Mouse (Mus musculus): ENCODE data around the gene Wasl. TPM values are rescaled to one million over a fixed set of nuclear protein-coding genes. Genes with fewer than 3 reads are reported as not detected.
A peak's percentile ranks its signal among the peaks of the same experiment; 100 is the strongest.

Gene Wasl
- 27.9 and 30.9 TPM in 2 replicates for polyA plus RNA-seq (2016; fragmentation: Nextera tagmentation; extraction: Ambion mirVana)

- peaks cover 28% of the 10 kb centered on the region for H3K4me1 ChIP-seq
- no peaks in the 10 kb centered on the region for H3K36me3 ChIP-seq
- ATAC-seq = peak; percentile 95
- under 1% methylated on average over 63 of the region's 63 CpGs for WGBS (ENCODE audit: insufficient replicate concordance)
- H3K4me2 ChIP-seq = peak within 1 kb of the TSS; percentile 88
- peak within 1 kb of the TSS; percentile 98 for H3K4me3 ChIP-seq
- no peaks in the 10 kb centered on the region for H3K9me3 ChIP-seq (replicated peaks)
- no peaks in the 10 kb centered on the region for H3K27me3 ChIP-seq (replicated peaks)
- peak within 1 kb of the TSS; percentile 98 for H3K9ac ChIP-seq
- H3K27ac ChIP-seq = peak within 1 kb of the TSS; percentile 95
Measured at GRCm38 (mm10) chr6:24664867-24665458, at the start of gene Wasl. Wasl (minus strand) TSS chr6:24665009.

DNA sequence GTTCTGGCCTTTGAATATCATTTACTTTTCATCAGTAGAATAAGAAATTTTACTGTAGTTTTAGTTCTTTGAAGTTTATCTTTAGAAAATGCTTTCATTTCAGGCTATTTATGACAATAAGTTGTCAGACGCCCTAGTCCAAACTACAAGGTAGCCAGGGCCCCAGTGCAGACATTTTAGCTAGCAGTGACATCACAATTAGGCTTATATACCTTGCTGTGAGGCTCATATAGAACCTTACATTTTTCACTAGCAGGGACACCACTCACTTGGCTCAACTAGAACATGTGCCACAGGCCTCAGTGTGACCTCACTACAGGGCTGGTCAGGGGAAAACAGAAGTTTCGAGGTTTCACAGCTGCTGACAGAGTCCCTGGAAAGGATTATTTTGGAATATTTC is 42.7 kb upstream of the Wasl start:
- no peak overlapping the region for H3K27ac ChIP-seq
- no peaks in the 10 kb centered on the region for H3K36me3 ChIP-seq
- H3K9ac ChIP-seq = no peak overlapping the region
- no peaks in the 10 kb centered on the region for H3K27me3 ChIP-seq (replicated peaks)
- no peak overlapping the region for H3K4me2 ChIP-seq
- ATAC-seq = no peak
- no peaks in the 10 kb centered on the region for H3K9me3 ChIP-seq (replicated peaks)
- H3K4me3 ChIP-seq = no peak overlapping the region
- 54% methylated on average over 2 of the region's 2 CpGs for WGBS (ENCODE audit: insufficient replicate concordance)
- no peaks in the 10 kb centered on the region for H3K4me1 ChIP-seq

GRCm38 (mm10) chr6:24707090-24707489 is 42.3 kb upstream of the Wasl start:
- Histone ChIP-seq H3K9me3 (replicated peaks) (no peaks in the 10 kb centered on the region), H3K27me3 (replicated peaks) (no peaks in the 10 kb centered on the region), H3K27ac (no peak overlapping the region), H3K36me3 (no peaks in the 10 kb centered on the region), H3K4me1 (no peaks in the 10 kb centered on the region), H3K4me2 (no peak overlapping the region), H3K9ac (no peak overlapping the region), H3K4me3 (no peak overlapping the region)
- ATAC-seq = no peak
- WGBS (ENCODE audit: insufficient replicate concordance) = 66% methylated on average over 5 of the region's 5 CpGs

GRCm38 (mm10) chr6:24697216-24697615 is 32.4 kb upstream of the Wasl start:
- no peak for ATAC-seq
- no peak overlapping the region for H3K4me3 ChIP-seq
- H3K9ac ChIP-seq = no peak overlapping the region
- H3K27me3 ChIP-seq (replicated peaks) = no peaks in the 10 kb centered on the region
- H3K27ac ChIP-seq = no peak overlapping the region
- H3K36me3 ChIP-seq = no peaks in the 10 kb centered on the region
- WGBS (ENCODE audit: insufficient replicate concordance) = 65% methylated on average over 5 of the region's 5 CpGs
- H3K4me1 ChIP-seq = no peaks in the 10 kb centered on the region
- H3K9me3 ChIP-seq (replicated peaks) = no peaks in the 10 kb centered on the region
- no peak overlapping the region for H3K4me2 ChIP-seq

GRCm38 (mm10) chr6:24696117-24696516 is 31.3 kb upstream of the Wasl start:
- Histone ChIP-seq H3K4me3 (no peak overlapping the region), H3K36me3 (no peaks in the 10 kb centered on the region), H3K4me1 (no peaks in the 10 kb centered on the region), H3K9ac (no peak overlapping the region), H3K9me3 (replicated peaks) (no peaks in the 10 kb centered on the region), H3K27ac (no peak overlapping the region), H3K4me2 (no peak overlapping the region), H3K27me3 (replicated peaks) (no peaks in the 10 kb centered on the region)
- ATAC-seq = no peak
- 69% methylated on average over 4 of the region's 4 CpGs for WGBS (ENCODE audit: insufficient replicate concordance)

GRCm38 (mm10) chr6:24694455-24695410 is 29.9 kb upstream of the Wasl start:
- Histone ChIP-seq H3K9me3 (replicated peaks) (no peaks in the 10 kb centered on the region), H3K4me1 (no peaks in the 10 kb centered on the region), H3K27ac (no peak overlapping the region), H3K9ac (no peak overlapping the region), H3K36me3 (no peaks in the 10 kb centered on the region), H3K27me3 (replicated peaks) (no peaks in the 10 kb centered on the region), H3K4me3 (no peak overlapping the region), H3K4me2 (no peak overlapping the region)
- ATAC-seq = no peak
- WGBS (ENCODE audit: insufficient replicate concordance) = 57% methylated on average over 11 of the region's 11 CpGs

DNA sequence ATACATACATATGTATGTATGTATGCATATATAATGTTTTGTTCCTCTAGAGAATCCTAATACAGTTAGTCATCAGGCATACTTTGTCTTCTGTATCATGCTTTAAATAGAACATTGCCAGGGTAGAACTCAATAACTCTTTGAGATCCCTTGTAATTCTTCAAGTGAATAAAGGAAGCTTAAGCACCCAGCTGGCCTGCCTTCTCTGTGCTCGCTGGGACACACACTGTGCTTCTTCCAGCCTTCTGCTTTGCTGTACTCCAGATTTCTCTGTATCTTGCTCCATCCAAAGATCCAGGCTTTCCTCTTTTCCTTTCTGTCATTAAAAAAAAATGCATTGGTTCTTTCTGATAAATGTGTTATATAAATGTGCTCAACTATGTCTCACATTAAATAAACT is 23.1 kb upstream of the Wasl start:
- WGBS (ENCODE audit: insufficient replicate concordance) = 53% methylated on average over 1 of the region's 1 CpGs
- no peaks in the 10 kb centered on the region for H3K9me3 ChIP-seq (replicated peaks)

GRCm38 (mm10) chr6:24683113-24683512 is 18.3 kb upstream of the Wasl start:
- H3K4me2 ChIP-seq = no peak overlapping the region
- WGBS (ENCODE audit: insufficient replicate concordance) = 81% methylated on average over 3 of the region's 3 CpGs
- H3K4me1 ChIP-seq = no peaks in the 10 kb centered on the region
- no peak for ATAC-seq
- H3K9me3 ChIP-seq (replicated peaks) = no peaks in the 10 kb centered on the region
- H3K4me3 ChIP-seq = no peak overlapping the region
- H3K27me3 ChIP-seq (replicated peaks) = no peaks in the 10 kb centered on the region
- H3K27ac ChIP-seq = no peak overlapping the region
- no peaks in the 10 kb centered on the region for H3K36me3 ChIP-seq
- no peak overlapping the region for H3K9ac ChIP-seq

More for the DNA sequence above, 23.1 kb upstream of the Wasl start:
- Histone ChIP-seq H3K36me3 (no peaks in the 10 kb centered on the region), H3K4me1 (no peaks in the 10 kb centered on the region), H3K27ac (no peak overlapping the region), H3K9ac (no peak overlapping the region), H3K4me2 (no peak overlapping the region), H3K27me3 (replicated peaks) (no peaks in the 10 kb centered on the region), H3K4me3 (no peak overlapping the region)
- ATAC-seq = no peak

DNA sequence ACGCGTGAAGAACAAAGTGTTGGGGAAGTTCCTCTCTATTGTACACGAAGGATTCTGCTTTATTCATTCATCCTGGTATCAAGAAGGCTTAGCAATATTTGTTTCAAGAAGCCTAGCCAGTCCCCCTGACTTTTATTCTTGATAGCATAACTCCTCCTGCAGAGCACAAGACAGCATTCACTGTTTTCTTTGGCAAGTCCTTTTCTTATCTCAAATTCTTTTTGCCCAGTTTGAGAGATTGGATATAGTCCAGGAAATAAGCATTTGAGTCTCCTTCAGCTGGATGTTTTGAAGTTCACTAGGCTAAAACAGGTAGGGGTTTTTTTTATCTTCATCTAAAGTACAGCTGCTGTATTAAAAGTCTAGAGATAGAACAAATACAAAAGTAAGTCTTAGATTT is 3.0 kb upstream of the Wasl start:
- no peaks in the 10 kb centered on the region for H3K9me3 ChIP-seq (replicated peaks)
- WGBS (ENCODE audit: insufficient replicate concordance) = 59% methylated on average over 3 of the region's 3 CpGs
- H3K4me3 ChIP-seq = no peak overlapping the region
- H3K36me3 ChIP-seq = no peaks in the 10 kb centered on the region
- no peak overlapping the region for H3K4me2 ChIP-seq
- H3K27me3 ChIP-seq (replicated peaks) = no peaks in the 10 kb centered on the region
- peaks cover 10% of the 10 kb centered on the region for H3K4me1 ChIP-seq
- no peak overlapping the region for H3K27ac ChIP-seq
- H3K9ac ChIP-seq = no peak overlapping the region
- no peak for ATAC-seq

GRCm38 (mm10) chr6:24666248-24666647 is 1.4 kb upstream of the Wasl start:
- 79% methylated on average over 5 of the region's 5 CpGs for WGBS (ENCODE audit: insufficient replicate concordance)
- Histone ChIP-seq H3K36me3 (no peaks in the 10 kb centered on the region), H3K9ac (no peak overlapping the region), H3K4me1 (peaks cover 22% of the 10 kb centered on the region), H3K9me3 (replicated peaks) (no peaks in the 10 kb centered on the region), H3K27ac (no peak overlapping the region), H3K4me2 (no peak overlapping the region), H3K27me3 (replicated peaks) (no peaks in the 10 kb centered on the region), H3K4me3 (no peak overlapping the region)
- ATAC-seq = no peak

GRCm38 (mm10) chr6:24664133-24664866 is 509 bp downstream of the Wasl start:
- H3K9me3 ChIP-seq (replicated peaks) = no peaks in the 10 kb centered on the region
- peak overlapping the region; percentile 88 for H3K4me2 ChIP-seq
- H3K27ac ChIP-seq = peak overlapping the region; percentile 95
- H3K36me3 ChIP-seq = no peaks in the 10 kb centered on the region
- peak; percentile 65 for ATAC-seq
- peaks cover 34% of the 10 kb centered on the region for H3K4me1 ChIP-seq
- peak overlapping the region; percentile 98 for H3K4me3 ChIP-seq
- under 1% methylated on average over 58 of the region's 58 CpGs for WGBS (ENCODE audit: insufficient replicate concordance)
- H3K27me3 ChIP-seq (replicated peaks) = no peaks in the 10 kb centered on the region
- H3K9ac ChIP-seq = peak overlapping the region; percentile 98

Data from liver, embryonic 12.5 days (tissue).